Mouse (Mus musculus) forebrain, embryonic 15.5 days (tissue): ENCODE measurements at regions not wholly inside any gene's neighbourhood (a gene's known extent, or its start where the extent isn't known, plus 50 kb on each side); places are given as distances from the start of the nearest gene placed in this dataset.
A peak's percentile ranks its signal among the peaks of the same experiment; 100 is the strongest.

Source experiments
- ATAC-seq: fragments of 200-750 bp; cut with Nextera tagmentation; replicated peaks from 2 replicates; pipeline ENCODE4 v1.8.0; 2017; ENCODE audit warnings: mild to moderate bottlenecking, moderate TSS enrichment, moderate library complexity
- H3K27ac ChIP-seq: fragments of 300-500 bp; sonication (generic); replicated peaks from 2 replicates; pipeline ENCODE4 v1.5.1; 2015; ENCODE audit warnings: mild to moderate bottlenecking, inconsistent platforms
- H3K27me3 ChIP-seq: fragments of 300-500 bp; sonication (generic); 2 replicates; pipeline ENCODE4 v1.6.1; 2015; ENCODE audit warnings: inconsistent platforms
- H3K36me3 ChIP-seq: fragments of 300-500 bp; sonication (generic); 2 replicates; pipeline ENCODE4 v1.6.1; 2015; ENCODE audit warnings: mild to moderate bottlenecking, inconsistent platforms
- H3K4me1 ChIP-seq: fragments of 300-500 bp; sonication (generic); 2 replicates; pipeline ENCODE4 v1.6.1; 2015; ENCODE audit warnings: inconsistent platforms
- H3K4me2 ChIP-seq: fragments of 300-500 bp; sonication (generic); replicated peaks from 2 replicates; pipeline ENCODE4 v1.6.1; 2015; ENCODE audit warnings: mild to moderate bottlenecking, inconsistent platforms
- H3K4me3 ChIP-seq: fragments of 300-500 bp; sonication (generic); 2 replicates; pipeline ENCODE4 v1.5.1; 2015; ENCODE audit warnings: mild to moderate bottlenecking, inconsistent platforms
- H3K9ac ChIP-seq: fragments of 300-500 bp; sonication (generic); replicated peaks from 2 replicates; pipeline ENCODE4 v1.6.1; 2015; ENCODE audit warnings: mild to moderate bottlenecking, inconsistent platforms
- H3K9me3 ChIP-seq: fragments of 300-500 bp; sonication (generic); 2 replicates; pipeline ENCODE4 v1.6.1; 2016; ENCODE audit warnings: inconsistent platforms
- WGBS: fragments of 180-500 bp; shearing (Covaris S2); methylation state at CpG from one replicate; pipeline ENCODE4 v1.1.7; 2015; ENCODE audit warnings: mixed read lengths; 5-methylcytosine and 5-hydroxymethylcytosine counted together

- 89% methylated on average over 12 of the region's 12 CpGs for WGBS
- no peak overlapping the region for H3K4me3 ChIP-seq
- H3K9ac ChIP-seq, result no peak overlapping the region
- H3K4me2 ChIP-seq, result no peak overlapping the region
- no peaks in the 10 kb centered on the region for H3K27me3 ChIP-seq
- no peak overlapping the region for H3K27ac ChIP-seq
- ATAC-seq, result no peak
- no peaks in the 10 kb centered on the region for H3K36me3 ChIP-seq
- H3K4me1 ChIP-seq, result peaks cover 16% of the 10 kb centered on the region
- no peaks in the 10 kb centered on the region for H3K9me3 ChIP-seq
Observed at GRCm38 (mm10) chr1:92703903-92704302, 55.3 kb upstream of the Otos start.

- H3K9ac ChIP-seq, result no peak overlapping the region
- peaks cover 19% of the 10 kb centered on the region for H3K4me1 ChIP-seq
- ATAC-seq, result no peak
- 76% methylated on average over 3 of the region's 3 CpGs for WGBS
- no peak overlapping the region for H3K4me3 ChIP-seq
- H3K9me3 ChIP-seq, result no peaks in the 10 kb centered on the region
- H3K27ac ChIP-seq, result no peak overlapping the region
- no peaks in the 10 kb centered on the region for H3K36me3 ChIP-seq
- no peak overlapping the region for H3K4me2 ChIP-seq
- H3K27me3 ChIP-seq, result no peaks in the 10 kb centered on the region
Observed at GRCm38 (mm10) chr1:92703270-92703669, 54.6 kb upstream of the Otos start.

GRCm38 (mm10) chr1:92700107-92700506, 51.5 kb upstream of the Otos start:
- Histone ChIP-seq H3K4me2 (no peak overlapping the region), H3K36me3 (no peaks in the 10 kb centered on the region), H3K4me3 (no peak overlapping the region), H3K27me3 (no peaks in the 10 kb centered on the region), H3K9me3 (no peaks in the 10 kb centered on the region), H3K27ac (peak overlapping the region; percentile 85), H3K9ac (no peak overlapping the region), H3K4me1 (peaks cover 23% of the 10 kb centered on the region)
- ATAC-seq, result no peak
- 95% methylated on average over 2 of the region's 2 CpGs for WGBS

- H3K27me3 ChIP-seq, result no peaks in the 10 kb centered on the region
- H3K36me3 ChIP-seq, result no peaks in the 10 kb centered on the region
- peak; percentile 17; the same call in 1 of the 2 replicates for ATAC-seq
- no peak overlapping the region for H3K4me2 ChIP-seq
- no peak overlapping the region for H3K4me3 ChIP-seq
- H3K9ac ChIP-seq, result no peak overlapping the region
- WGBS, result 4% methylated on average over 6 of the region's 6 CpGs
- H3K9me3 ChIP-seq, result no peaks in the 10 kb centered on the region
- H3K27ac ChIP-seq, result peak overlapping the region; percentile 85
- peaks cover 23% of the 10 kb centered on the region for H3K4me1 ChIP-seq
Observed at GRCm38 (mm10) chr1:92699697-92700096, 51.1 kb upstream of the Otos start.

GRCm38 (mm10) chr1:92699048-92699447, 50.4 kb upstream of the Otos start:
- peak; percentile 89 for ATAC-seq
- no peak overlapping the region for H3K4me2 ChIP-seq
- no peaks in the 10 kb centered on the region for H3K9me3 ChIP-seq
- 1% methylated on average over 9 of the region's 9 CpGs for WGBS
- H3K4me1 ChIP-seq, result peaks cover 23% of the 10 kb centered on the region
- H3K36me3 ChIP-seq, result no peaks in the 10 kb centered on the region
- no peak overlapping the region for H3K4me3 ChIP-seq
- peak overlapping the region; percentile 85 for H3K27ac ChIP-seq
- H3K9ac ChIP-seq, result no peak overlapping the region
- H3K27me3 ChIP-seq, result no peaks in the 10 kb centered on the region

GRCm38 (mm10) chr1:92698541-92698940, 49.9 kb upstream of the Otos start:
- Histone ChIP-seq H3K4me1 (peaks cover 23% of the 10 kb centered on the region), H3K36me3 (no peaks in the 10 kb centered on the region), H3K9ac (no peak overlapping the region), H3K9me3 (no peaks in the 10 kb centered on the region), H3K4me2 (no peak overlapping the region), H3K27ac (peak overlapping the region; percentile 85), H3K4me3 (no peak overlapping the region), H3K27me3 (no peaks in the 10 kb centered on the region)
- no peak for ATAC-seq
- 80% methylated on average over 3 of the region's 3 CpGs for WGBS
